Mouse (Mus musculus) megakaryocyte, embryonic 14.5 days (primary cell): Measurements from ENCODE around the gene Zfp784.

Experiments
- FLI1 ChIP-seq: IDR thresholded peaks from 2 replicates; pipeline ENCODE4 v1.6.1; 2012; ENCODE audit warnings: low read length, inconsistent platforms, mixed read lengths
- GATA1 ChIP-seq: IDR thresholded peaks from 3 replicates; pipeline ENCODE4 v1.6.1; 2012; ENCODE audit warnings: mixed read lengths, low read length, inconsistent platforms, borderline replicate concordance

- TF ChIP-seq FLI1 (no peak; the same call in 1 of the 2 replicates), GATA1 (no peak)
Observed at GRCm38 (mm10) chr7:5061774-5062359, 23.6 kb upstream of the Zfp784 start, which contains the start of gene U2af2.
